Mouse (Mus musculus): Measurements from ENCODE around the gene Ybx1. TPM values are rescaled to one million over a fixed set of nuclear protein-coding genes. Genes with fewer than 3 reads are reported as not detected.
A peak's percentile ranks its signal among the peaks of the same experiment; 100 is the strongest.
"Not testable (repeated sequence)": the region's sequence is repeated elsewhere in the genome, so short reads cannot be mapped to it uniquely, and the experiment has no call there.

Gene Ybx1
- polyA plus RNA-seq, 1 experiment from 2014 or later: 839 TPM

DNA sequence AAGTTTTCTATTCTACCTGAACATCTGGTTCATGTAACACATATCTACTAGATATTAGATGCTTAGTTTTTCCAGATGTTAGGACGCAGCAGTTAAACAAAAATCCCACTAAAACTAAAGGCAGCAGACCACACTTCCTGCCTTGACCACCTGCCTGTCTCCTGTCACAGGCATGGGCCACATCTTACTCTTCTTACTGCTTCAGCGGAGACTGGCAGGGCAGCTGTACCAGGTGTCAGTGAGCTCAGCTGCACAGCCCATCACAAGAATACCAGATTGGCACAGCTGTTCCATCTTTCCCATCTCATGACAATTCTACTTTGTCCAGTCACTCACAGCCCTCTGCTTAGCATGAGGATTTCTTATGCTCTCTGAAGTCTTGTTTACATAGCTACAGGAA is 3.0 kb upstream of the Ybx1 start:
- no peaks in the 10 kb centered on the region for H3K27me3 ChIP-seq
- H3K36me3 ChIP-seq: no peaks in the 10 kb centered on the region
- no peaks in the 10 kb centered on the region for H3K9me3 ChIP-seq
- ATAC-seq: no peak
- no peak overlapping the region for H3K9ac ChIP-seq (replicated peaks)
- 80% methylated on average over 2 of the region's 2 CpGs for WGBS
- H3K4me3 ChIP-seq (replicated peaks): no peak overlapping the region
- no peak overlapping the region for H3K27ac ChIP-seq
- H3K4me1 ChIP-seq (replicated peaks): peaks cover 10% of the 10 kb centered on the region
- H3K4me2 ChIP-seq (replicated peaks): no peak overlapping the region

DNA sequence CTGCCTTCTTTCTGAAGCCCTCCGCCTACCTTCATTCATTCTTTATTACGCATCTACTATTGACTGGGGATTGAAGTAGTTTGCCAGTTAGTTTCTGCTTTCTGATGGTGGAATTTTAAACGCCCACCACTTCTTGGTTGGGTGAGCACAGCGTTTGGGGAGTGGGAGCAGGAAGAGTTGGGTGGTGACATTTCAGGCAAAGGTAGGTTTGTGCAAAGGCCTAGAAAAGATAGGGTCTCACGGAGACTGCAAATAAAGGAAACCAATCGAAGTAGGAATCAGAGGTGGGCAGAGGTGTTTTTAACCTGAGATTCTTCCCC is 690 bp upstream of the Ybx1 start:
- no peaks in the 10 kb centered on the region for H3K9me3 ChIP-seq
- H3K27me3 ChIP-seq: no peaks in the 10 kb centered on the region
- peak overlapping the region; percentile 61 for H3K4me2 ChIP-seq (replicated peaks)
- 6% methylated on average over 6 of the region's 6 CpGs for WGBS
- peaks cover 8% of the 10 kb centered on the region; the same call in 1 of the 2 replicates for H3K36me3 ChIP-seq
- peak overlapping the region; percentile 83 for H3K9ac ChIP-seq (replicated peaks)
- no peak for ATAC-seq
- peaks cover 33% of the 10 kb centered on the region for H3K4me1 ChIP-seq (replicated peaks)
- peak overlapping the region; percentile 97 for H3K4me3 ChIP-seq (replicated peaks)
- H3K27ac ChIP-seq: peak overlapping the region; percentile 95

GRCm38 (mm10) chr4:119293574-119294258 is 688 bp downstream of the Ybx1 start:
- H3K4me1 ChIP-seq (replicated peaks): peaks cover 40% of the 10 kb centered on the region
- peak; percentile 3 for ATAC-seq
- WGBS: under 1% methylated on average over 55 of the region's 80 CpGs
- peak overlapping the region; percentile 85 for H3K4me2 ChIP-seq (replicated peaks)
- peak overlapping the region; percentile 97 for H3K4me3 ChIP-seq (replicated peaks)
- peaks cover 8% of the 10 kb centered on the region for H3K36me3 ChIP-seq
- no peaks in the 10 kb centered on the region for H3K9me3 ChIP-seq
- H3K27ac ChIP-seq: peak overlapping the region; percentile 95
- no peaks in the 10 kb centered on the region for H3K27me3 ChIP-seq
- H3K9ac ChIP-seq (replicated peaks): peak overlapping the region; percentile 94

- ATAC-seq: no peak
- H3K4me2 ChIP-seq (replicated peaks): peak overlapping the region; percentile 85
- no peaks in the 10 kb centered on the region for H3K9me3 ChIP-seq
- peak overlapping the region; percentile 97 for H3K4me3 ChIP-seq (replicated peaks)
- H3K27ac ChIP-seq: peak overlapping the region; percentile 95
- under 1% methylated on average over 24 of the region's 24 CpGs for WGBS
- H3K36me3 ChIP-seq: peaks cover 8% of the 10 kb centered on the region
- no peaks in the 10 kb centered on the region for H3K27me3 ChIP-seq
- H3K9ac ChIP-seq (replicated peaks): peak overlapping the region; percentile 94
- H3K4me1 ChIP-seq (replicated peaks): peaks cover 40% of the 10 kb centered on the region
Measured at GRCm38 (mm10) chr4:119292771-119293573, 1.4 kb downstream of the Ybx1 start.

- no peak overlapping the region for H3K27ac ChIP-seq
Measured at GRCm38 (mm10) chr4:119291921-119292320, 2.5 kb downstream of the Ybx1 start.

DNA sequence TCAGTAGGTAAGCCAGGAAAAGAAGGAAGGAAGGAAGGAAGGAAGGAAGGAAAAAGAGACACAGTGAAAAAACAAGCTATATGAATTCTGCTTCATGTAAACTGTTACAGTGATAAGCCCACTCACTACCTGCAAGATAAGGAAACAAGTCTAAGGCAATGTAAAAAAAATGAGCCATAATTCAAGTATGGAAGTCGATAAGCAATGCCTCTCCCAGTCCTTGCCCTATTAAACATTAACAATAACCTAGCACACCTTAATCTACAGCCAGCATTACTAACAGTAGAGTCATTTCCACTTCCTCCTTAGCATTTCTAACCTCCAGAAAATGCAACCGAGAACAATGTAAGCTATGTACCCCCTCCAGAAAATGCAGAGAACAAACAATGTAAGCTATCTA is 9.1 kb downstream of the Ybx1 start:
- Histone ChIP-seq H3K4me3 (replicated peaks) (no peak overlapping the region), H3K27ac (no peak overlapping the region), H3K9me3 (no peaks in the 10 kb centered on the region), H3K9ac (replicated peaks) (no peak overlapping the region), H3K36me3 (peaks cover 42% of the 10 kb centered on the region), H3K4me1 (replicated peaks) (peaks cover 20% of the 10 kb centered on the region), H3K4me2 (replicated peaks) (no peak overlapping the region), H3K27me3 (no peaks in the 10 kb centered on the region)
- ATAC-seq: no peak
- 91% methylated on average over 2 of the region's 2 CpGs for WGBS

More at GRCm38 (mm10) chr4:119291921-119292320, 2.5 kb downstream of the Ybx1 start:
- Histone ChIP-seq H3K4me1 (replicated peaks) (peaks cover 45% of the 10 kb centered on the region), H3K36me3 (peaks cover 8% of the 10 kb centered on the region), H3K4me2 (replicated peaks) (peak overlapping the region; percentile 85), H3K9ac (replicated peaks) (peak overlapping the region; percentile 94), H3K27me3 (no peaks in the 10 kb centered on the region), H3K9me3 (no peaks in the 10 kb centered on the region), H3K4me3 (replicated peaks) (peak overlapping the region; percentile 97)
- ATAC-seq: no peak
- 94% methylated on average over 1 of the region's 1 CpGs for WGBS

GRCm38 (mm10) chr4:119284861-119285260 is 9.5 kb downstream of the Ybx1 start:
- Histone ChIP-seq H3K9me3 (no peaks in the 10 kb centered on the region), H3K27me3 (no peaks in the 10 kb centered on the region), H3K27ac (no peak overlapping the region), H3K9ac (replicated peaks) (no peak overlapping the region), H3K4me3 (replicated peaks) (no peak overlapping the region), H3K4me2 (replicated peaks) (no peak overlapping the region), H3K36me3 (peaks cover 47% of the 10 kb centered on the region), H3K4me1 (replicated peaks) (peaks cover 15% of the 10 kb centered on the region)
- no peak for ATAC-seq
- 92% methylated on average over 1 of the region's 1 CpGs for WGBS

GRCm38 (mm10) chr4:119278784-119279183 is 15.6 kb downstream of the Ybx1 start:
- H3K36me3 ChIP-seq: peaks cover 92% of the 10 kb centered on the region
- ATAC-seq: not testable (repeated sequence)
- 90% methylated on average over 15 of the region's 15 CpGs for WGBS

DNA sequence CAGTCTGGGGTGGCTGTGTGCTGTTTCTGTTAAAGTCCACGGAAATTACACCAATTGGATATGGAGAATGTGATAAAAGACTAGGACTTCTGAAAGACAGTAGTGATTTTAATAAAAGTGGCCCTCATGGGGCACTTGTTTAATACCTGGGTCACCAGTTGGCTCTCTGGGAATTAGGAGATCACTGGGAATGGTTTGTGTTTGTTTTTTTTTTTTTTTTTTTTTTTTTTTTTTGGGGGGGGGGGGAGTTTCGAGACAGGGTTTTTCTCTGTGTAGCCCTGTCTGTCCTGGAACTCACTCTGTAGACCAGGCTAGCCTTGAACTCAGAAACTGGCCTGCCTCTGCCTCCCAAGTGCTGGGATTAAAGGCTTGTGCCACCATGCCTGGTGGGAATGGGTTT is 18.7 kb downstream of the Ybx1 start:
- no peak overlapping the region for H3K27ac ChIP-seq
- H3K36me3 ChIP-seq: peaks cover 92% of the 10 kb centered on the region
- WGBS: 89% methylated on average over 2 of the region's 2 CpGs
- no peak overlapping the region for H3K4me2 ChIP-seq (replicated peaks)
- H3K27me3 ChIP-seq: no peaks in the 10 kb centered on the region
- H3K9ac ChIP-seq (replicated peaks): no peak overlapping the region
- no peaks in the 10 kb centered on the region for H3K9me3 ChIP-seq
- H3K4me1 ChIP-seq (replicated peaks): no peaks in the 10 kb centered on the region
- no peak overlapping the region for H3K4me3 ChIP-seq (replicated peaks)
- no peak for ATAC-seq

More at GRCm38 (mm10) chr4:119278784-119279183, 15.6 kb downstream of the Ybx1 start:
- H3K4me1 ChIP-seq (replicated peaks); H3K27ac ChIP-seq; H3K27me3 ChIP-seq; H3K4me2 ChIP-seq (replicated peaks); H3K9me3 ChIP-seq; H3K9ac ChIP-seq (replicated peaks); H3K4me3 ChIP-seq (replicated peaks): not testable (repeated sequence)

DNA sequence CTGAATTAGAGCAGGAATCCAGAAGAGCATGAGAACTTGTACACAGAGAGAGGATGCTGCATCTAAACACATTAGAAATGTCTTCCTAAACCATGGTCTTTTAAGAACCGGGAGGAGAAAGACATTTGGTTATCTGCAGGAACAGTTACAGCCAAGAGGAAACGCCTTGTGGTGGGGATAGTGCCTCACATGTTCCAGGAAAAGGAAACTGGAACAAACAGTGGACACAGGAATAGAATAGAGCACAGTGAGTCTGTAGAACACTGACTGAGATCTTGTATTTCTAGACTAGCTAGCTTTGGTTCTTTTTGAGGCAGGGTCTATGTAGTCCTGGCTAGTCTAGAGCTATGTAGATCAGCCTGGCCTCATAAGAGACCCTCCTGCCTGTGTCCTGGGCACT is 19.2 kb downstream of the Ybx1 start:
- Histone ChIP-seq H3K4me1 (replicated peaks) (no peaks in the 10 kb centered on the region), H3K36me3 (peaks cover 94% of the 10 kb centered on the region), H3K4me3 (replicated peaks) (no peak overlapping the region), H3K9me3 (no peaks in the 10 kb centered on the region), H3K27me3 (no peaks in the 10 kb centered on the region), H3K4me2 (replicated peaks) (no peak overlapping the region), H3K9ac (replicated peaks) (no peak overlapping the region), H3K27ac (no peak overlapping the region)
- ATAC-seq: no peak
- WGBS: 92% methylated on average over 2 of the region's 2 CpGs

DNA sequence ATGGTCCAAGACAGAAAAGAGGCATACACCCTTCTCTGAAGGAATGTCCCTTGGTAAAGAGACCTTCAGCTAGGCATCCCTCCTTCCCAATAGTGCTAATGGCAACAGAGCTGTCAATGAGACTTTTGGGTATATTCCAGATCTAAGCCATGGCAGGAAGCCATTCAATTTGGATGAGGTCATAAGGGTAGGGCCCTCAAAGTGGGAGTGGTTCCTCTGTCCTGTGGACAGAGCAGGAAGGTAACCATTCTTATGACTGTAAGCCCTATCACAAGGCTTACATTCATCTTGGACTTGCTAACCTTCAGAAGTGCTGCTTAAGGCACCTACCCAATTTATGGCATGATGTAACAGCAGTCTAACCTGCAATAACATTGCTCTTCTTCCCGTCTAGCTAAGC is 19.8 kb downstream of the Ybx1 start:
- Histone ChIP-seq H3K9me3 (no peaks in the 10 kb centered on the region), H3K4me1 (replicated peaks) (no peaks in the 10 kb centered on the region), H3K9ac (replicated peaks) (no peak overlapping the region), H3K27me3 (no peaks in the 10 kb centered on the region), H3K4me3 (replicated peaks) (no peak overlapping the region), H3K27ac (no peak overlapping the region), H3K36me3 (peaks cover 94% of the 10 kb centered on the region), H3K4me2 (replicated peaks) (no peak overlapping the region)
- WGBS: 95% methylated on average over 1 of the region's 1 CpGs
- no peak for ATAC-seq

DNA sequence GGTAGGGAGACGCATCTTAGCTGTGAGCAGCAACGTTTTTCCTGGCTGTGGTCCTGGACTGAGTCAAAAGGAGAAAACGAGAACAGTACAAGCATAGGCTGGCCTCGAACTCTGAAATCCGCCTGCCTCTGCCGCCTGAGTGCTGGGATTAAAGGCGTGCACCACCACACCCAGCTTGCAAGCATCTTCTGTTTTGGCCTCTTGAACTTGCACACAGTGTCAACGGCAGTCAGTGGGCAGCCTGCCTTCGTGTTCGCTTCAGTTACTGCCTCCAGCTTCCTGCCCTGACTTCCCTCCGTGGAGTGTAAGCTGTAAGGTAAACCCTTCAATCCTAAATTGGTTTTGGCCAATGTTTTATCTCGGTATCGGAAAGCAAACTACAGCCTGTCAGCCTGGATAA is 27.8 kb downstream of the Ybx1 start:
- Histone ChIP-seq H3K4me3 (replicated peaks) (no peak overlapping the region), H3K4me2 (replicated peaks) (no peak overlapping the region), H3K36me3 (peaks cover 33% of the 10 kb centered on the region), H3K4me1 (replicated peaks) (no peaks in the 10 kb centered on the region), H3K9ac (replicated peaks) (no peak overlapping the region), H3K9me3 (no peaks in the 10 kb centered on the region), H3K27ac (no peak overlapping the region), H3K27me3 (no peaks in the 10 kb centered on the region)
- WGBS: 79% methylated on average over 13 of the region's 13 CpGs
- no peak for ATAC-seq

Data from midbrain, embryonic 13.5 days (tissue).